Mouse (Mus musculus): ENCODE measurements around the gene Usp19.

Gene Usp19

GRCm38 (mm10) chr9:108494146-108494825 is 3.9 kb downstream of the Usp19 start:
- DNase-seq (ENCODE audit: low read depth, low spot score): no peak

GRCm38 (mm10) chr9:108494905-108495304 is 4.5 kb downstream of the Usp19 start:
- no peak for DNase-seq (ENCODE audit: low read depth, low spot score)

- DNase-seq (ENCODE audit: low read depth, low spot score): no peak
Measured at GRCm38 (mm10) chr9:108499231-108499630, 8.8 kb downstream of the Usp19 start.

- DNase-seq (ENCODE audit: low read depth, low spot score): no peak
Measured at GRCm38 (mm10) chr9:108499943-108500342, 9.5 kb downstream of the Usp19 start.

GRCm38 (mm10) chr9:108506901-108507300 is 16.5 kb downstream of the Usp19 start:
- no peak for DNase-seq (ENCODE audit: low read depth, low spot score)

- DNase-seq (ENCODE audit: low read depth, low spot score): peak; percentile 80
Measured at GRCm38 (mm10) chr9:108507619-108508434, 17.4 kb downstream of the Usp19 start, which contains the start of gene Qars. TSS of gene Qars (plus strand) at chr9:108507706.

GRCm38 (mm10) chr9:108508776-108509175 is 18.4 kb downstream of the Usp19 start:
- DNase-seq (ENCODE audit: low read depth, low spot score): no peak

GRCm38 (mm10) chr9:108516380-108517251 is 26.2 kb downstream of the Usp19 start, which contains the start of gene Qrich1:
TSS of gene Qrich1 (plus strand) at chr9:108516806.
- DNase-seq (ENCODE audit: low read depth, low spot score): peak; percentile 92

GRCm38 (mm10) chr9:108517253-108517930 is 27.0 kb downstream of the Usp19 start:
- DNase-seq (ENCODE audit: low read depth, low spot score): peak; percentile 38

GRCm38 (mm10) chr9:108517931-108518332 is 27.5 kb downstream of the Usp19 start:
- no peak for DNase-seq (ENCODE audit: low read depth, low spot score)

GRCm38 (mm10) chr9:108521604-108522003 is 31.2 kb downstream of the Usp19 start:
- DNase-seq (ENCODE audit: low read depth, low spot score): no peak

- no peak for DNase-seq (ENCODE audit: low read depth, low spot score)
Measured at GRCm38 (mm10) chr9:108523341-108523740, 32.9 kb downstream of the Usp19 start.

GRCm38 (mm10) chr9:108525400-108525799 is 35.0 kb downstream of the Usp19 start:
- no peak for DNase-seq (ENCODE audit: low read depth, low spot score)

- DNase-seq (ENCODE audit: low read depth, low spot score): peak; percentile 48
Measured at GRCm38 (mm10) chr9:108530954-108531353, 40.6 kb downstream of the Usp19 start.

GRCm38 (mm10) chr9:108531496-108531895 is 41.1 kb downstream of the Usp19 start:
- no peak for DNase-seq (ENCODE audit: low read depth, low spot score)

- no peak for DNase-seq (ENCODE audit: low read depth, low spot score)
Measured at GRCm38 (mm10) chr9:108540846-108541245, 50.4 kb downstream of the Usp19 start.

- no peak for DNase-seq (ENCODE audit: low read depth, low spot score)
Measured at GRCm38 (mm10) chr9:108545986-108546385, 55.6 kb downstream of the Usp19 start.

GRCm38 (mm10) chr9:108546875-108547274 is 56.5 kb downstream of the Usp19 start:
- DNase-seq (ENCODE audit: low read depth, low spot score): no peak

Measured in retina, adult 2 months (tissue).